Mouse (Mus musculus): ENCODE measurements around the gene Rhobtb1. TPM values are rescaled to one million over a fixed set of nuclear protein-coding genes. Genes with fewer than 3 reads are reported as not detected.

Rhobtb1 gene
- polyA plus RNA-seq, 1 experiment from 2014 or later = 29.4 TPM

GRCm38 (mm10) chr10:69219289-69219626 is 68.0 kb downstream of the Rhobtb1 start:
- no peak overlapping the region for H3K9ac ChIP-seq (ENCODE audit: low read length)
- H3K4me3 ChIP-seq (ENCODE audit: low read length) = no peak overlapping the region
- H3K4me2 ChIP-seq (ENCODE audit: low read depth, low read length) = no peak overlapping the region; the same call in 1 of the 2 replicates
- peaks cover 37% of the 10 kb centered on the region for H3K4me1 ChIP-seq (ENCODE audit: control insufficient read depth, insufficient read depth, low read length)
- H3K27ac ChIP-seq (ENCODE audit: low read length) = peak overlapping the region; percentile 64
- H3K27me3 ChIP-seq (ENCODE audit: control insufficient read depth, insufficient read depth, low read length) = no peaks in the 10 kb centered on the region
- 69% methylated on average over 2 of the region's 2 CpGs for WGBS
- no peaks in the 10 kb centered on the region for H3K9me3 ChIP-seq (replicated peaks; ENCODE audit: control insufficient read depth, low read length)
- peaks cover 12% of the 10 kb centered on the region for H3K36me3 ChIP-seq (ENCODE audit: control insufficient read depth, insufficient read depth)
- no peak for ATAC-seq (replicated peaks; ENCODE audit: extremely low read depth, insufficient read depth, low FRiP score)

- Histone ChIP-seq H3K4me3 (ENCODE audit: low read length) (no peak overlapping the region), H3K9me3 (replicated peaks; ENCODE audit: control insufficient read depth, low read length) (no peaks in the 10 kb centered on the region), H3K27me3 (ENCODE audit: control insufficient read depth, insufficient read depth, low read length) (no peaks in the 10 kb centered on the region), H3K36me3 (ENCODE audit: control insufficient read depth, insufficient read depth) (peaks cover 12% of the 10 kb centered on the region), H3K27ac (ENCODE audit: low read length) (no peak overlapping the region), H3K9ac (ENCODE audit: low read length) (no peak overlapping the region), H3K4me1 (ENCODE audit: control insufficient read depth, insufficient read depth, low read length) (peaks cover 33% of the 10 kb centered on the region), H3K4me2 (ENCODE audit: low read depth, low read length) (no peak overlapping the region)
- WGBS = 82% methylated on average over 6 of the region's 6 CpGs
- no peak for ATAC-seq (replicated peaks; ENCODE audit: extremely low read depth, insufficient read depth, low FRiP score)
Measured at GRCm38 (mm10) chr10:69220296-69220695, 69.1 kb downstream of the Rhobtb1 start.

DNA sequence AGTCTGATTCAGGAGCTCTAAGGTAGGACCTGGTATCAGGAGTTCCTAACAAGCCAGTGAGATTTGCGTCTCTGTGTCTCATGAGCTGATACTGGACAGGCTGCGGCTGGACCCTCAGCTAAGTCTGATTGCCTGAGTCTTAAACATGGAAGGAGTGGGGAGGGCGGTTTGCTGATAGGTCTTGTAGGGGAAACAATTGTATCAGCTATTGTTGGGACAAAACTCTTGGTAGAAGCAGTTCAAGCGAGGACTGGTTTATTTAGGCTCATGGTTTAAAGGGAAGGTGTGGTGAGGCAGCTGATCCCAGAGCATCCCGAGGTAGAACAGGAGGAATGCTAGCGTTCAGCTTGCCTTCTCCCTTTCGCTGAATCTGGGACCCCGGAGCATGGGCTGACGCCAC is 69.9 kb downstream of the Rhobtb1 start:
- WGBS = 89% methylated on average over 9 of the region's 9 CpGs
- Histone ChIP-seq H3K9me3 (replicated peaks; ENCODE audit: control insufficient read depth, low read length) (no peaks in the 10 kb centered on the region), H3K4me3 (ENCODE audit: low read length) (no peak overlapping the region), H3K4me2 (ENCODE audit: low read depth, low read length) (no peak overlapping the region), H3K9ac (ENCODE audit: low read length) (no peak overlapping the region), H3K4me1 (ENCODE audit: control insufficient read depth, insufficient read depth, low read length) (peaks cover 39% of the 10 kb centered on the region), H3K36me3 (ENCODE audit: control insufficient read depth, insufficient read depth) (peaks cover 9% of the 10 kb centered on the region), H3K27me3 (ENCODE audit: control insufficient read depth, insufficient read depth, low read length) (no peaks in the 10 kb centered on the region), H3K27ac (ENCODE audit: low read length) (no peak overlapping the region)
- ATAC-seq (replicated peaks; ENCODE audit: extremely low read depth, insufficient read depth, low FRiP score) = no peak

- H3K27ac ChIP-seq (ENCODE audit: low read length) = peak overlapping the region; percentile 33
- peaks cover 43% of the 10 kb centered on the region for H3K4me1 ChIP-seq (ENCODE audit: control insufficient read depth, insufficient read depth, low read length)
- no peaks in the 10 kb centered on the region for H3K27me3 ChIP-seq (ENCODE audit: control insufficient read depth, insufficient read depth, low read length)
- no peak overlapping the region for H3K9ac ChIP-seq (ENCODE audit: low read length)
- ATAC-seq (replicated peaks; ENCODE audit: extremely low read depth, insufficient read depth, low FRiP score) = no peak; the same call in 1 of the 2 replicates
- 0 out of 2 replicates have a peak overlapping the region, but pooled peaks have one; percentile 10 for H3K4me2 ChIP-seq (ENCODE audit: low read depth, low read length)
- no peaks in the 10 kb centered on the region for H3K9me3 ChIP-seq (replicated peaks; ENCODE audit: control insufficient read depth, low read length)
- peaks cover 5% of the 10 kb centered on the region; the same call in 1 of the 2 replicates for H3K36me3 ChIP-seq (ENCODE audit: control insufficient read depth, insufficient read depth)
- H3K4me3 ChIP-seq (ENCODE audit: low read length) = no peak overlapping the region
- WGBS = 42% methylated on average over 3 of the region's 3 CpGs
Measured at GRCm38 (mm10) chr10:69221955-69222354, 70.7 kb downstream of the Rhobtb1 start.

DNA sequence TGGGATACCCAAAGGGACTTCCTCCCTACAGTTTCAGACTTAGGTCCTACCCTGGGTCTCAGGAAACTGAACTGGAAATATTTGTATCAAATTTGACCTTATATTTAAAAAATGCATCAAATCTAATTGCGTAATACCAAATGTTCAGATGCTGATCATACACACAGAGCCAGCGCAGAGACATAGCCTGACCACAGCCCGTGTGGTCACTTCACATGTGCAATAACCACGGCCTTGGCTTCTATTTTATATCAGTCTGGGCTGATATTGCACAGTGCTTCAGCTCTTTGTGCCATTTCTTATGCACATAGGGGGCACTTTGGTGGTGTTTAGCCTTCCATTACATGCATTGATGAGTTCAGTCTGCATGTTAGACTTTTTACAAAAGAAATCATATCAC is 72.0 kb downstream of the Rhobtb1 start:
- no peak for ATAC-seq (replicated peaks; ENCODE audit: extremely low read depth, insufficient read depth, low FRiP score)
- H3K9ac ChIP-seq (ENCODE audit: low read length) = no peak overlapping the region

DNA sequence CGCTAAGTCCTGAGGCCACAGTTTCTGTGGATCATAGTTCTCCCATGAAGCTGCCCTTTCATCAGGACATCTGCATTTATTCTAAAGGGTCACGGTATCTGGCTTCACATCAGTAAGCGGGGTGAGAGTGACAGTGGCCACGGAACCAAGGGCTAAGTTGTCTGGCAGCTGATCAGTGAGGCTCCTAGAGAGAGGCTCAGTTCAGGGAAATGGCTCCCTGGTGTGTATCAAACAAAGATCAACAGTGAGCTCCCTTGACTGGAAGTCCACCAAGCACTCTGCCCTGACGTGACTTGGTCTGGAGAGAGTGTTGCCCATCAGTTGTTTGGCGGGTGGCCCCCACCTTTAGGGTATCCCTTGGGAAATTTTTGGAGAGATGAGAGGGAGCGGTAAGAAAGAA is 73.0 kb downstream of the Rhobtb1 start:
- Histone ChIP-seq H3K4me1 (ENCODE audit: control insufficient read depth, insufficient read depth, low read length) (peaks cover 30% of the 10 kb centered on the region), H3K36me3 (ENCODE audit: control insufficient read depth, insufficient read depth) (no peaks in the 10 kb centered on the region), H3K9ac (ENCODE audit: low read length) (no peak overlapping the region), H3K27me3 (ENCODE audit: control insufficient read depth, insufficient read depth, low read length) (no peaks in the 10 kb centered on the region), H3K4me3 (ENCODE audit: low read length) (no peak overlapping the region), H3K9me3 (replicated peaks; ENCODE audit: control insufficient read depth, low read length) (no peaks in the 10 kb centered on the region), H3K4me2 (ENCODE audit: low read depth, low read length) (no peak overlapping the region), H3K27ac (ENCODE audit: low read length) (no peak overlapping the region)
- ATAC-seq (replicated peaks; ENCODE audit: extremely low read depth, insufficient read depth, low FRiP score) = no peak
- WGBS = 76% methylated on average over 7 of the region's 7 CpGs

More for the DNA sequence above, 72.0 kb downstream of the Rhobtb1 start:
- Histone ChIP-seq H3K36me3 (ENCODE audit: control insufficient read depth, insufficient read depth) (no peaks in the 10 kb centered on the region), H3K4me1 (ENCODE audit: control insufficient read depth, insufficient read depth, low read length) (peaks cover 40% of the 10 kb centered on the region), H3K27me3 (ENCODE audit: control insufficient read depth, insufficient read depth, low read length) (no peaks in the 10 kb centered on the region), H3K4me3 (ENCODE audit: low read length) (no peak overlapping the region), H3K27ac (ENCODE audit: low read length) (no peak overlapping the region), H3K9me3 (replicated peaks; ENCODE audit: control insufficient read depth, low read length) (no peaks in the 10 kb centered on the region), H3K4me2 (ENCODE audit: low read depth, low read length) (no peak overlapping the region)
- WGBS = 87% methylated on average over 4 of the region's 4 CpGs

GRCm38 (mm10) chr10:69225471-69225870 is 74.2 kb downstream of the Rhobtb1 start:
- no peaks in the 10 kb centered on the region for H3K9me3 ChIP-seq (replicated peaks; ENCODE audit: control insufficient read depth, low read length)
- WGBS = 83% methylated on average over 5 of the region's 5 CpGs
- no peak for ATAC-seq (replicated peaks; ENCODE audit: extremely low read depth, insufficient read depth, low FRiP score)
- no peaks in the 10 kb centered on the region for H3K36me3 ChIP-seq (ENCODE audit: control insufficient read depth, insufficient read depth)
- no peak overlapping the region for H3K4me2 ChIP-seq (ENCODE audit: low read depth, low read length)
- H3K4me3 ChIP-seq (ENCODE audit: low read length) = no peak overlapping the region
- H3K4me1 ChIP-seq (ENCODE audit: control insufficient read depth, insufficient read depth, low read length) = peaks cover 19% of the 10 kb centered on the region
- H3K27me3 ChIP-seq (ENCODE audit: control insufficient read depth, insufficient read depth, low read length) = no peaks in the 10 kb centered on the region
- H3K9ac ChIP-seq (ENCODE audit: low read length) = no peak overlapping the region; the same call in 1 of the 2 replicates
- peak overlapping the region; percentile 21; the same call in 1 of the 2 replicates for H3K27ac ChIP-seq (ENCODE audit: low read length)

DNA sequence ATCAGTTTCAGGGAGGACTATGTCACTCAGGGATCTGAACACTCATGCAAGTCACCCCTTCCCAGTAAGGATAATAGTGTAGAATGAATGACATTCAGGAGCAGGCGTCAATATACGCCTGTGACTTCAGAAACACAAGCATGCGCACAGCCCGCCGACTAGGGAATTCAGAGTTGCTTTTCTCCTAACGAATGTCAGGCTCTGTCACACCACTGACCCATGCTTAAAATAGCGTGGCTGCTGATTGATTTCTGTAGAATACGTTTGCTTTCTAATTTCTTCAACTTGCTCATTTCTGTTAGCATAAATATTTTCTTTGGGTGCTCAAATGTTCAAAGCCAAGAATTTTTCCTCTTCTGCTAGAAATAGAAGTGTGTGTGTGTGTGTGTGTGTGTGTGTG is 74.7 kb downstream of the Rhobtb1 start:
- Histone ChIP-seq H3K36me3 (ENCODE audit: control insufficient read depth, insufficient read depth) (no peaks in the 10 kb centered on the region), H3K4me1 (ENCODE audit: control insufficient read depth, insufficient read depth, low read length) (peaks cover 17% of the 10 kb centered on the region), H3K27ac (ENCODE audit: low read length) (peak overlapping the region; percentile 21; the same call in 1 of the 2 replicates), H3K9me3 (replicated peaks; ENCODE audit: control insufficient read depth, low read length) (no peaks in the 10 kb centered on the region), H3K4me3 (ENCODE audit: low read length) (no peak overlapping the region), H3K9ac (ENCODE audit: low read length) (peak overlapping the region; percentile 16; the same call in 1 of the 2 replicates), H3K4me2 (ENCODE audit: low read depth, low read length) (peak overlapping the region; percentile 12; the same call in 1 of the 2 replicates), H3K27me3 (ENCODE audit: control insufficient read depth, insufficient read depth, low read length) (no peaks in the 10 kb centered on the region)
- 34% methylated on average over 8 of the region's 8 CpGs for WGBS
- ATAC-seq (replicated peaks; ENCODE audit: extremely low read depth, insufficient read depth, low FRiP score) = no peak

GRCm38 (mm10) chr10:69237185-69237584 is 86.0 kb downstream of the Rhobtb1 start:
- H3K4me2 ChIP-seq (ENCODE audit: low read depth, low read length) = no peak overlapping the region
- no peaks in the 10 kb centered on the region for H3K4me1 ChIP-seq (ENCODE audit: control insufficient read depth, insufficient read depth, low read length)
- no peak overlapping the region for H3K9ac ChIP-seq (ENCODE audit: low read length)
- WGBS = 75% methylated on average over 3 of the region's 3 CpGs
- H3K9me3 ChIP-seq (replicated peaks; ENCODE audit: control insufficient read depth, low read length) = peaks cover 3% of the 10 kb centered on the region; the same call in 1 of the 2 replicates
- H3K36me3 ChIP-seq (ENCODE audit: control insufficient read depth, insufficient read depth) = peaks cover 4% of the 10 kb centered on the region; the same call in 1 of the 2 replicates
- ATAC-seq (replicated peaks; ENCODE audit: extremely low read depth, insufficient read depth, low FRiP score) = no peak
- H3K4me3 ChIP-seq (ENCODE audit: low read length) = no peak overlapping the region
- H3K27ac ChIP-seq (ENCODE audit: low read length) = no peak overlapping the region
- no peaks in the 10 kb centered on the region for H3K27me3 ChIP-seq (ENCODE audit: control insufficient read depth, insufficient read depth, low read length)
